Mouse (Mus musculus): ENCODE measurements around the gene Txndc5.

GRCm38 (mm10) chr13:38529576-38529975 is 952 bp upstream of the Txndc5 start:
- TF ChIP-seq CTCF (IDR thresholded peaks at IDR 0.05; ENCODE audit: low read depth) (no peak), EP300 (IDR thresholded peaks at IDR 0.05; ENCODE audit: low read depth) (no peak)
